Mouse (Mus musculus) liver, adult 2 months (tissue): ENCODE measurements around the gene Eif2d. TPM values are rescaled to one million over a fixed set of nuclear protein-coding genes. Genes with fewer than 3 reads are reported as not detected.
A peak's percentile ranks its signal among the peaks of the same experiment; 100 is the strongest.
"Not testable (repeated sequence)": the region's sequence is repeated elsewhere in the genome, so short reads cannot be mapped to it uniquely, and the experiment has no call there.

Experiments used
- DNase-seq: peaks from one replicate; pipeline ENCODE4 v3.0.0-alpha.2; 2011; ENCODE audit warnings: low read depth, low spot score; ENCODE audit errors: extremely low read depth
- H3K27ac ChIP-seq: fragments of 200-500 bp; replicated peaks from 2 replicates; pipeline ENCODE4 v1.5.1; 2012; ENCODE audit warnings: low read depth, mild to moderate bottlenecking, control low read depth, inconsistent platforms, low read length; ENCODE audit not compliant: insufficient read depth
- H3K27me3 ChIP-seq: fragments of 200-500 bp; 2 replicates; pipeline ENCODE4 v1.6.1; 2012; ENCODE audit warnings: mild to moderate bottlenecking, moderate library complexity, low read length, inconsistent platforms; ENCODE audit not compliant: control insufficient read depth, insufficient read depth
- H3K36me3 ChIP-seq: fragments of 200-500 bp; 2 replicates; pipeline ENCODE4 v1.6.1; 2012; ENCODE audit warnings: low read length, inconsistent platforms; ENCODE audit not compliant: control insufficient read depth, insufficient read depth
- H3K4me1 ChIP-seq: fragments of 200-500 bp; 2 replicates; pipeline ENCODE4 v1.6.1; 2011; ENCODE audit warnings: low read length; ENCODE audit not compliant: control insufficient read depth, insufficient read depth
- H3K4me3 ChIP-seq: fragments of 200-500 bp; 2 replicates; pipeline ENCODE4 v1.5.1; 2011; ENCODE audit warnings: low read depth, mild to moderate bottlenecking, control low read depth, low read length, moderate library complexity; ENCODE audit not compliant: insufficient read depth
- H3K79me2 ChIP-seq: fragments of 200-500 bp; 2 replicates; pipeline ENCODE4 v1.6.1; 2012; ENCODE audit warnings: inconsistent platforms, mild to moderate bottlenecking, low read length, moderate library complexity; ENCODE audit not compliant: control insufficient read depth, insufficient read depth
- H3K9ac ChIP-seq: fragments of 200-500 bp; 2 replicates; pipeline ENCODE4 v1.6.1; 2012; ENCODE audit warnings: low read depth, mild to moderate bottlenecking, control low read depth, inconsistent platforms, low read length
- CTCF ChIP-seq: fragments of 200-500 bp; IDR thresholded peaks from 2 replicates; pipeline ENCODE4 v1.5.1; 2011; ENCODE audit warnings: low read depth, low read length, control low read depth
- POLR2A ChIP-seq: fragments of 200-500 bp; IDR thresholded peaks from 2 replicates; pipeline ENCODE4 v1.6.1; 2011; ENCODE audit warnings: low read length, control low read depth; ENCODE audit not compliant: insufficient read depth; ENCODE audit errors: extremely low read depth
- WGBS: fragments of 180-500 bp; shearing (Covaris S2); methylation state at CpG from one replicate; pipeline ENCODE4 v1.1.7; 2018; 5-methylcytosine and 5-hydroxymethylcytosine counted together
- polyA plus RNA-seq: library from polyadenylated mRNA; depleted of rRNA; stranded (reverse); fragments of >200 nt; gene quantifications from 2 replicates; pipeline ENCODE4 v1.2.3, GENCODE M21; 2012
- total RNA-seq: library from RNA; depleted of rRNA; stranded (reverse); fragments of >200 nt; gene quantifications from 2 replicates; pipeline ENCODE4 v1.2.3, GENCODE M21; 2014

Eif2d gene
- total and polyA plus RNA-seq, 2 experiments = 20.9 to 28.9 TPM

GRCm38 (mm10) chr1:131137717-131138118, 15.3 kb upstream of the Eif2d start:
- H3K36me3 ChIP-seq = no peaks in the 10 kb centered on the region
- under 1% methylated on average over 36 of the region's 36 CpGs for WGBS
- peak overlapping the region; percentile 78 for H3K9ac ChIP-seq
- H3K4me1 ChIP-seq = no peaks in the 10 kb centered on the region; the same call in 1 of the 2 replicates
- no peaks in the 10 kb centered on the region for H3K79me2 ChIP-seq
- H3K27me3 ChIP-seq = no peaks in the 10 kb centered on the region
- no peak for DNase-seq
- H3K4me3 ChIP-seq = peak overlapping the region; percentile 86
- no peak overlapping the region for H3K27ac ChIP-seq
- TF ChIP-seq CTCF = no peak
- no peak for TF ChIP-seq POLR2A

- 1% methylated on average over 49 of the region's 49 CpGs for WGBS
- no peaks in the 10 kb centered on the region for H3K27me3 ChIP-seq
- H3K36me3 ChIP-seq = no peaks in the 10 kb centered on the region
- H3K79me2 ChIP-seq = no peaks in the 10 kb centered on the region
- H3K9ac ChIP-seq = peak within 1 kb of the TSS; percentile 78
- DNase-seq = peak; percentile 85
- no peak for TF ChIP-seq POLR2A
- TF ChIP-seq CTCF = peak; percentile 69
- H3K4me1 ChIP-seq = no peaks in the 10 kb centered on the region; the same call in 1 of the 2 replicates
- H3K27ac ChIP-seq = peak within 1 kb of the TSS; percentile 77
- H3K4me3 ChIP-seq = peak within 1 kb of the TSS; percentile 86
Observed at GRCm38 (mm10) chr1:131138191-131139016, 14.6 kb upstream of the Eif2d start, which contains the start of gene Dyrk3. Gene Dyrk3, minus strand, starts transcription at chr1:131138340.

- peak overlapping the region; percentile 86; the same call in 1 of the 2 replicates for H3K4me3 ChIP-seq
- H3K9ac ChIP-seq = 0 out of 2 replicates have a peak overlapping the region, but pooled peaks have one; percentile 47
- H3K79me2 ChIP-seq = no peaks in the 10 kb centered on the region
- H3K27me3 ChIP-seq = no peaks in the 10 kb centered on the region
- peak; percentile 86 for DNase-seq
- H3K27ac ChIP-seq = peak overlapping the region; percentile 77; the same call in 1 of the 2 replicates
- 58% methylated on average over 11 of the region's 11 CpGs for WGBS
- no peak for TF ChIP-seq POLR2A
- no peak for TF ChIP-seq CTCF
- no peaks in the 10 kb centered on the region; the same call in 1 of the 2 replicates for H3K4me1 ChIP-seq
- H3K36me3 ChIP-seq = no peaks in the 10 kb centered on the region
Observed at GRCm38 (mm10) chr1:131139102-131140095, 13.6 kb upstream of the Eif2d start.

- H3K27ac ChIP-seq = no peak overlapping the region
- no peak overlapping the region for H3K9ac ChIP-seq
- H3K4me3 ChIP-seq = no peak overlapping the region
- H3K4me1 ChIP-seq = no peaks in the 10 kb centered on the region
- DNase-seq = no peak
- no peaks in the 10 kb centered on the region for H3K27me3 ChIP-seq
- no peaks in the 10 kb centered on the region for H3K79me2 ChIP-seq
- TF ChIP-seq CTCF (no peak), POLR2A (no peak)
- WGBS = 74% methylated on average over 2 of the region's 2 CpGs
- H3K36me3 ChIP-seq = no peaks in the 10 kb centered on the region
Observed at GRCm38 (mm10) chr1:131141449-131141848, 11.5 kb upstream of the Eif2d start.

- no peak overlapping the region for H3K4me3 ChIP-seq
- H3K79me2 ChIP-seq = no peaks in the 10 kb centered on the region
- DNase-seq = no peak
- WGBS = 81% methylated on average over 1 of the region's 1 CpGs
- H3K27me3 ChIP-seq = no peaks in the 10 kb centered on the region
- no peak overlapping the region for H3K27ac ChIP-seq
- TF ChIP-seq CTCF (no peak), POLR2A (no peak)
- H3K4me1 ChIP-seq = no peaks in the 10 kb centered on the region
- H3K36me3 ChIP-seq = no peaks in the 10 kb centered on the region
- H3K9ac ChIP-seq = no peak overlapping the region
Observed at GRCm38 (mm10) chr1:131142472-131142871, 10.5 kb upstream of the Eif2d start.

- 92% methylated on average over 3 of the region's 3 CpGs for WGBS
- not testable (repeated sequence) for H3K36me3 ChIP-seq, DNase-seq, H3K79me2 ChIP-seq, H3K4me3 ChIP-seq, H3K9ac ChIP-seq, H3K4me1 ChIP-seq, H3K27ac ChIP-seq, H3K27me3 ChIP-seq
Observed at GRCm38 (mm10) chr1:131145222-131145621, 7.8 kb upstream of the Eif2d start.
